Mouse (Mus musculus) monocyte, adult 5-6 weeks (primary cell): ENCODE data around the gene Scrn3. TPM values are rescaled to one million over a fixed set of nuclear protein-coding genes. Genes with fewer than 3 reads are reported as not detected.

Experiments used
- ATAC-seq: fragments of 153-309, 156-312 bp; replicated peaks from 2 replicates; pipeline ENCODE4 v1.8.0; 2017; ENCODE audit warnings: mild to moderate bottlenecking; ENCODE audit not compliant: low TSS enrichment, insufficient number of reproducible peaks, severe bottlenecking, poor library complexity, low FRiP score
- total RNA-seq: library from RNA; stranded (forward); fragments of 200-1000, 200-491, 200-594 nt; gene quantifications from 3 replicates; pipeline ENCODE4 v1.2.3, GENCODE M21; 2017

Gene Scrn3
- total RNA-seq, 1 experiment from 2014 or later: 6.3 TPM

GRCm38 (mm10) chr2:73357004-73357403, 44.6 kb downstream of the Scrn3 start:
- ATAC-seq: no peak

- ATAC-seq: no peak
These were observed 47.5 kb downstream of the Scrn3 start for GRCm38 (mm10) chr2:73359941-73360340.

GRCm38 (mm10) chr2:73360536-73360935, 48.1 kb downstream of the Scrn3 start:
- ATAC-seq: no peak

GRCm38 (mm10) chr2:73363448-73363847, 51.0 kb downstream of the Scrn3 start:
- no peak for ATAC-seq

GRCm38 (mm10) chr2:73371530-73372335, 59.3 kb downstream of the Scrn3 start:
- ATAC-seq: peak; percentile 76

- no peak for ATAC-seq
These were observed 65.9 kb downstream of the Scrn3 start for GRCm38 (mm10) chr2:73378326-73378725.

- no peak for ATAC-seq
These were observed 67.3 kb downstream of the Scrn3 start for GRCm38 (mm10) chr2:73379656-73380055.

GRCm38 (mm10) chr2:73380298-73380975, 68.0 kb downstream of the Scrn3 start:
- no peak for ATAC-seq

GRCm38 (mm10) chr2:73385172-73385571, 72.8 kb downstream of the Scrn3 start:
- ATAC-seq: no peak

- no peak for ATAC-seq
These were observed 73.4 kb downstream of the Scrn3 start for GRCm38 (mm10) chr2:73385641-73386355.

GRCm38 (mm10) chr2:73386356-73387046, 74.1 kb downstream of the Scrn3 start, which contains the start of gene Gpr155:
Gene Gpr155, minus strand, starts transcription at chr2:73386572.
- ATAC-seq: peak; percentile 93

Other genes starting within 250 kb of the Scrn3 start
- gene Ola1, start 93.7 kb upstream of the Scrn3 start, total RNA-seq: 50.7 to 73.3 TPM (median 66.3 TPM) in 3 replicates
- gene Sp9, start 40.7 kb upstream of the Scrn3 start, total RNA-seq: not detected in 3 replicates
- 25.7 to 34.2 TPM (median 30.7 TPM) in 3 replicates for gene Cir1, start 100 bp downstream of the Scrn3 start, total RNA-seq
- gene Gpr155, start 74.0 kb downstream of the Scrn3 start, total RNA-seq: 13.7 to 14.4 TPM (median 13.8 TPM) in 3 replicates
- gene Wipf1, start 217.1 kb downstream of the Scrn3 start, total RNA-seq: 52.9 to 98.6 TPM (median 54.2 TPM) in 3 replicates